ENCODE assay signal across 9 mouse cellular contexts in the genomic region with DNA sequence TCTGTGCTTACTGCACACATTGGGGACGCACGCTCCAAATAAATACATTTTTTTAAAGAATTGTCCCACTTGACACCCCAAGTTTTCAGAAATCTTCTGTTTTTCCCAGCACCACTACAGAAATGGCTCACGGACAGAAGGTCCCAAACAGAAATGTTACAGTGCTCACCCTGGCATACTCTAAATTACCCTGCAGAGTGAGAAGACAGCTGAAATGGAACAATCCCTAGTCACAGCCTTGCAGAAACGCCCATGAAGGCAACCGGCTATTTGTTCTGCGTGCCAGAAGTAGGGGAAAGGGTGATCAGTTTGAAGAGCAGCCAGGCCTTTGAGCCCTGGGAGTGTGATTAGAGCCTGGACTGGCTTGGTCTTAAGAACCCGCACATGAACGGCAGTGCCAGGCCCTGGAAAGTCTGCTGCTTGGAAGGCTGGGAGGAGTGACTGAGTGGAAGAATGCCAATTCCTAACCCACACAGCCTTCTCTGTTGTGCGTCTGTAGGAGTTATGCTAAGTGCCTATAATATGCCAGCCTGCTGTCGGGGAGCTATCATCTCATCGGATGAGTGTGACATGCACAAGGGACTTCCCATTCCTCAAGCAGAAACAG. TPM values are rescaled to one million over a fixed set of nuclear protein-coding genes. Genes with fewer than 3 reads are reported as not detected.
DNase-seq lines count a peak whose midpoint lies in the region; ATAC-seq lines count a peak whose summit lies in the region.
"Had no signal": no experiment of that assay in that cellular context is flagged by ENCODE, and none has a peak within 500 bp of the region (broad histone marks: within the 10 kb centered on the region; RNA-seq: fewer than 3 reads in every experiment).

No protein-coding gene starts in this region.

- ATAC-seq in heart, embryonic 16.5 days (replicated peaks; ENCODE audit: extremely low read depth, insufficient read depth, low FRiP score): no peak; the same call in 1 of the 2 replicates
- ATAC-seq in erythroblast, adult 5-6 weeks (replicated peaks; ENCODE audit: low FRiP score, poor library complexity, severe bottlenecking): no peak

- H3K27ac ChIP-seq in heart, embryonic 16.5 days (ENCODE audit: low read length): peak overlapping the region; percentile 48; the same call in 1 of the 2 replicates

- intact Hi-C loops in heart, postnatal 36 days (cut with DNase I): no loop called here
- intact Hi-C loops in left cerebral cortex, postnatal 10 days (cut with DNase I): no loop called here

- H3K4me1 ChIP-seq in heart, embryonic 16.5 days (ENCODE audit: control insufficient read depth, insufficient read depth, low read length): peaks cover 3% of the 10 kb centered on the region

- DNase-seq in heart, postnatal 36 days: no peak
- peak; percentile 70 for DNase-seq in adrenal gland, postnatal 14 days
- DNase-seq in frontal cortex, adult 2 months (ENCODE audit: extremely low spot score in 1 of 2, low spot score in 1 of 2): peak; percentile 64 to 85
- peak; percentile 49 to 78 for DNase-seq in left cerebral cortex, postnatal 10 days (ENCODE audit: extremely low spot score in 1 of 2, low spot score in 2 of 2)
- no peak for DNase-seq in liver
- no peak for DNase-seq in cerebellum, adult 11 months

- 46% methylated on average over 11 of the region's 11 CpGs for WGBS in heart, embryonic 16.5 days

- no peak overlapping the region for H3K4me2 ChIP-seq in heart, embryonic 16.5 days (ENCODE audit: low read depth, low read length)

- H3K4me3 ChIP-seq in heart, embryonic 16.5 days (ENCODE audit: low read length): no peak overlapping the region

- no peaks in the 10 kb centered on the region for H3K9me3 ChIP-seq in heart, embryonic 16.5 days (replicated peaks; ENCODE audit: control insufficient read depth, low read length)
- H3K9me3 ChIP-seq: G1E had no signal

- H3K36me3 ChIP-seq in heart, embryonic 16.5 days (ENCODE audit: control insufficient read depth, insufficient read depth): no peaks in the 10 kb centered on the region
- H3K36me3 ChIP-seq: G1E had no signal

- no peaks in the 10 kb centered on the region for H3K27me3 ChIP-seq in heart, embryonic 16.5 days (ENCODE audit: control insufficient read depth, insufficient read depth, low read length)

- H3K9ac ChIP-seq in heart, embryonic 16.5 days (ENCODE audit: low read length): no peak overlapping the region

RNA-seq across cellular contexts. Expression of gene Fdx1, which starts 22.2 kb away (rescaled TPM):
- polyA plus RNA-seq in heart, embryonic 16.5 days (2015; fragmentation: Nextera tagmentation; extraction: Ambion mirVana): 86.8 and 111 TPM in 2 replicates
- total RNA-seq in heart, postnatal 36 days (2021): 100 to 1,000 TPM; 100 to 123 TPM
- total RNA-seq in adrenal gland, postnatal 14 days (2021): 2,022 and 2,175 TPM in 2 replicates
- polyA plus RNA-seq in frontal cortex, adult 2 months (2012; rRNA removed): 25.4 and 26.0 TPM in 2 replicates
- total RNA-seq in left cerebral cortex, postnatal 10 days (2021): 10 to 100 TPM; 12.6 to 14.4 TPM
- 2.3 TPM in 1 of 2 replicates, not detected in the other for total RNA-seq in erythroblast, adult 5-6 weeks (2015; ENCODE audit: low replicate concordance)
- total RNA-seq in erythroblast, adult 5-6 weeks (2017; ENCODE audit: low replicate concordance): 1.1 and 1.7 TPM in 2 replicates

Comparison
In these comparisons a context has a peak if more than half of its experiments do, and no peak if none do; other contexts are left out.
1. DNase-seq: peak in adrenal gland, postnatal 14 days (single experiment), frontal cortex, adult 2 months (2 of 2) and left cerebral cortex, postnatal 10 days (2 of 2); none in heart, postnatal 36 days (0 of 2), liver (single experiment) and cerebellum, adult 11 months (single experiment).
2. RNA of gene Fdx1, which starts 22.2 kb away (total RNA-seq): 2,022 to 2,175 TPM in adrenal gland, postnatal 14 days; 100 to 123 TPM in heart, postnatal 36 days, 12.6 to 14.4 TPM in left cerebral cortex, postnatal 10 days and 1.1 to 2.3 TPM in erythroblast, adult 5-6 weeks; every median in the first group is over 10 times any median in the second.